Mouse (Mus musculus) forebrain, embryonic 15.5 days (tissue): ENCODE data around the gene Zgpat. TPM values are rescaled to one million over a fixed set of nuclear protein-coding genes. Genes with fewer than 3 reads are reported as not detected.

Experiments used
- ATAC-seq: fragments of 200-750 bp; cut with Nextera tagmentation; replicated peaks from 2 replicates; pipeline ENCODE4 v1.8.0; 2017; ENCODE audit warnings: mild to moderate bottlenecking, moderate TSS enrichment, moderate library complexity
- H3K27ac ChIP-seq: fragments of 300-500 bp; sonication (generic); replicated peaks from 2 replicates; pipeline ENCODE4 v1.5.1; 2015; ENCODE audit warnings: mild to moderate bottlenecking, inconsistent platforms
- H3K27me3 ChIP-seq: fragments of 300-500 bp; sonication (generic); 2 replicates; pipeline ENCODE4 v1.6.1; 2015; ENCODE audit warnings: inconsistent platforms
- H3K36me3 ChIP-seq: fragments of 300-500 bp; sonication (generic); 2 replicates; pipeline ENCODE4 v1.6.1; 2015; ENCODE audit warnings: mild to moderate bottlenecking, inconsistent platforms
- H3K4me1 ChIP-seq: fragments of 300-500 bp; sonication (generic); 2 replicates; pipeline ENCODE4 v1.6.1; 2015; ENCODE audit warnings: inconsistent platforms
- H3K4me2 ChIP-seq: fragments of 300-500 bp; sonication (generic); replicated peaks from 2 replicates; pipeline ENCODE4 v1.6.1; 2015; ENCODE audit warnings: mild to moderate bottlenecking, inconsistent platforms
- H3K4me3 ChIP-seq: fragments of 300-500 bp; sonication (generic); 2 replicates; pipeline ENCODE4 v1.5.1; 2015; ENCODE audit warnings: mild to moderate bottlenecking, inconsistent platforms
- H3K9ac ChIP-seq: fragments of 300-500 bp; sonication (generic); replicated peaks from 2 replicates; pipeline ENCODE4 v1.6.1; 2015; ENCODE audit warnings: mild to moderate bottlenecking, inconsistent platforms
- H3K9me3 ChIP-seq: fragments of 300-500 bp; sonication (generic); 2 replicates; pipeline ENCODE4 v1.6.1; 2016; ENCODE audit warnings: inconsistent platforms
- WGBS: fragments of 180-500 bp; shearing (Covaris S2); methylation state at CpG from one replicate; pipeline ENCODE4 v1.1.7; 2015; ENCODE audit warnings: mixed read lengths; 5-methylcytosine and 5-hydroxymethylcytosine counted together
- polyA plus RNA-seq: library from polyadenylated mRNA; unstranded; fragments of >200 nt; fragmentation: Nextera tagmentation; extraction: Ambion mirVana; gene quantifications from 2 replicates; pipeline ENCODE4 v1.2.1, GENCODE M21; 2015

Gene Zgpat
- polyA plus RNA-seq, 1 experiment from 2014 or later = 82.1 TPM

DNA sequence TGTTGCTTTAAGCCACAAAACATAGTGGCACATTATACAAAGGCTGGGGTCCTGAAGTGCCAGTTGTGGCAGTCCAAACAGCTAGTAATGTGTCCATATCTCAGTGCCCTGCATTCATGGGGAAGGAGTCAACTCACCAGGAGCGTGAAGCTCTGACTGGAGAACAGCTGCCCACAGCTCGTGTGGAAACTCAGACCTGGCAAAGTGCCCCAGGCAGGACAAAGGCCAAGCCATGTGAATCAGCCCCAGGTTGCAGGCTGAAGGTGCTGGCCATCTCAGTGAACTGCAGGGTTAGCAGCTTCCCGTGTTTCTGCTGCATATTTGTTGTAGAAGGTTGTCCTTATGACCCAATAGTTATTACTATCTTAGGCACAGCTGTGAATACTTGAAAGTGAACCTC is 51.2 kb downstream of the Zgpat start:
- no peak for ATAC-seq
- no peak overlapping the region for H3K4me2 ChIP-seq
- H3K4me3 ChIP-seq = no peak overlapping the region
- H3K27me3 ChIP-seq = no peaks in the 10 kb centered on the region
- no peaks in the 10 kb centered on the region for H3K36me3 ChIP-seq
- H3K9me3 ChIP-seq = no peaks in the 10 kb centered on the region
- H3K4me1 ChIP-seq = peaks cover 5% of the 10 kb centered on the region; the same call in 1 of the 2 replicates
- no peak overlapping the region for H3K27ac ChIP-seq
- 66% methylated on average over 3 of the region's 3 CpGs for WGBS
- H3K9ac ChIP-seq = no peak overlapping the region

DNA sequence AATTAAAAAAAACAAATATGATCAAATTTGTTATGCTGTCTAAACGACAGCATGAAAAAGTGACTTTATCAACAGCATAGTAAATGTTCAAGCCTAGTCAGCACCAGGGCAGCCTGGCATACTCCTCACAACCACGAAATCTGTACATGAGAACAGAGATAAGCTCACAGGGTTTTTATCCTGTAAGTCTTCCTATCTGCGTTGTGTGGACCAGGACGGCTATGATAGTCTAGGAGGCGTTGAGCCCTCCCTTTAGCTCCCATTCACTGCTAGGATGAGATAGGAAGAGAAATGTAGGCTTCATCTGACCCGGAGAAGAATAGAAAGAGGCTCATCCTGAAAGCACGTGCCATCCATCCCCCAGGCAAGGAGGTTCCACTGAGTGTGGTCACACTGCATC is 54.6 kb downstream of the Zgpat start:
- WGBS = 87% methylated on average over 7 of the region's 7 CpGs
- no peak for ATAC-seq

DNA sequence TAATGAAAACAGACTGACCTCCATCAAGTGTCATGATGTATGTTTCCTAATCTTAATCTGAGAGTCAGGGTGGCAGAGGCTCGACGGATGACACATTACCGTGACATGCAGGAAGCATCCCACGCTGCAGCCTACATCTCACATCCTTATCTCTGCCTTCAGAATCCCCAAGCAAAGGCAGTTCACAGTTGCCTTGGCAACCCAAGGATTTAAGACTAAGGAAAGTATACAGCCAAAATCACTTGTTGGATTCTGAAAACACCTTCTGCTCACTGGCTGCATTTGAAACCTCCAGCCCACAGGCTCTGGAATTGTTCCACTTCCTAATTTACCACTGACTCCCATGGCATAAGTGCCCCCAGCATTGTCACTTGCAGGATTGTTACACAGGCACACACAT is 55.7 kb downstream of the Zgpat start:
- Histone ChIP-seq H3K9me3 (no peaks in the 10 kb centered on the region), H3K9ac (no peak overlapping the region), H3K4me2 (no peak overlapping the region), H3K4me1 (peaks cover 5% of the 10 kb centered on the region; the same call in 1 of the 2 replicates), H3K4me3 (no peak overlapping the region), H3K36me3 (peaks cover 4% of the 10 kb centered on the region), H3K27me3 (no peaks in the 10 kb centered on the region), H3K27ac (no peak overlapping the region)
- no peak for ATAC-seq
- 79% methylated on average over 4 of the region's 4 CpGs for WGBS

More for the DNA sequence above, 54.6 kb downstream of the Zgpat start:
- peaks cover 4% of the 10 kb centered on the region for H3K36me3 ChIP-seq
- no peaks in the 10 kb centered on the region for H3K9me3 ChIP-seq
- no peak overlapping the region for H3K9ac ChIP-seq
- no peak overlapping the region for H3K4me2 ChIP-seq
- no peak overlapping the region for H3K27ac ChIP-seq
- H3K4me1 ChIP-seq = peaks cover 5% of the 10 kb centered on the region; the same call in 1 of the 2 replicates
- H3K27me3 ChIP-seq = no peaks in the 10 kb centered on the region
- no peak overlapping the region for H3K4me3 ChIP-seq

DNA sequence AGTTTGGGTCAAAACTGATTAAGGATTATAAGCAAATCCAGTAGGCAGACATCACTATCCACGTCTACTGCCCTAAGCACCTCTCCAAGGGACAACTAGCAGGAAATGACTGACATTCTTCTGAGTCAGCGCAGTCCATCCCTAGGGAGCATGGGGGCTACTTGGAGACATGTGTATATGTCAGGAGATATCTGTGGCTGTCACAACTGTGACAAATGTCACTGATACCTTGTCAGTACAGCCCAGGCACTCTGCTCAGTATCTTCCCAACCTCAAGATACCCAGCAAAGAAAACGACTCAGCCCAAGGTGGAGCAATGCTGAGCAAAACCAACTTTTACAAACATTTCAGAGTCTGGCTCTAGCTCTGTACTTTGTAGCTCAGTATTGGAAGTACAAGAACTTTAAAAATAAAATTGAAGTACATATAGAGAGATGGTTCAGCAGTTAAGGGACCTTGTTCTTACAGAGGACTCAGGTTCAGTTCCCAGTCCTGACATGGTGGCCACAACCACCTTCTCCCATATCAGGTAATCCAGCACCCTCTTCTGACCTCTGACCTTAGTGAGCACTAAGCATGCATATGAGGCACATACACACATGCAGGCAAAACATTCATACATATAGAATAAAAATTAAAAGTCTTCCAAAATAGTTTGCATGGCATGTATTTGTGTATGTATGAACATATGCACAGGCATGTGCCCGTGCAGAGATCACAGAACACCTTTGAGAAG is 56.3 kb downstream of the Zgpat start:
- Histone ChIP-seq H3K9me3 (no peaks in the 10 kb centered on the region), H3K36me3 (peaks cover 4% of the 10 kb centered on the region), H3K4me1 (peaks cover 5% of the 10 kb centered on the region; the same call in 1 of the 2 replicates), H3K4me2 (no peak overlapping the region), H3K27me3 (no peaks in the 10 kb centered on the region), H3K27ac (no peak overlapping the region), H3K4me3 (no peak overlapping the region), H3K9ac (no peak overlapping the region)
- 86% methylated on average over 4 of the region's 4 CpGs for WGBS
- no peak for ATAC-seq

DNA sequence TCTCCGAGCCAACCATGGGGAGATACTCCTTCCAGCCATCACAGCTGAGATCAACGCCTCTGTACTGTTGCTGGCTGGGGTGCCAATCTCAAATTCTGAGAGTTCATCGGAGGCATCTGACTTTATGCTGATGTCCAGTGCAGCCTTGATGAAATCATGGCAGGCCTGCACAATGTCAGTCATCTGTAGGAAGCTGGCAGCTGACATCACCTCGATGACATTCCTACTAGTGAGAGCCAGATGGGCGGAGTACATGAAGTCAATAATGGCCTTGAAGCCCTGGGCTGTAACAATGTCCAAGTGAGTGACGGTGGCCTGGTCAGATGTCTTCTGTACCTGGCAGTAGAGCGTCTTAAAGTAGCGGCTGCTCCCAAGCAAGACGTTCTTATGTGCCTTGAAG is 59.1 kb downstream of the Zgpat start:
- H3K9me3 ChIP-seq = no peaks in the 10 kb centered on the region
- H3K27me3 ChIP-seq = no peaks in the 10 kb centered on the region
- 95% methylated on average over 9 of the region's 9 CpGs for WGBS
- no peak for ATAC-seq
- H3K9ac ChIP-seq = no peak overlapping the region
- no peak overlapping the region for H3K4me2 ChIP-seq
- peaks cover 4% of the 10 kb centered on the region for H3K36me3 ChIP-seq
- H3K4me3 ChIP-seq = no peak overlapping the region
- H3K4me1 ChIP-seq = peaks cover 5% of the 10 kb centered on the region; the same call in 1 of the 2 replicates
- no peak overlapping the region for H3K27ac ChIP-seq

Other genes starting within 250 kb of the Zgpat start
- gene Kcnq2, start 229.6 kb upstream of the Zgpat start, polyA plus RNA-seq = 45.2 and 46.7 TPM in 2 replicates
- 5.8 and 6.3 TPM in 2 replicates for gene Eef1a2, start 207.9 kb upstream of the Zgpat start, polyA plus RNA-seq
- gene Ppdpf, start 177.7 kb upstream of the Zgpat start, polyA plus RNA-seq = 512 and 520 TPM in 2 replicates
- gene Ptk6, start 162.1 kb upstream of the Zgpat start, polyA plus RNA-seq = not detected in 2 replicates
- 0.06 TPM in 1 of 2 replicates, not detected in the other for gene Srms, start 151.7 kb upstream of the Zgpat start, polyA plus RNA-seq
- not detected in 2 replicates for gene Fndc11, start 144.9 kb upstream of the Zgpat start, polyA plus RNA-seq
- gene Helz2, start 122.9 kb upstream of the Zgpat start, polyA plus RNA-seq = 0.29 and 0.37 TPM in 2 replicates
- 20.2 and 20.3 TPM in 2 replicates for gene Gmeb2, start 76.9 kb upstream of the Zgpat start, polyA plus RNA-seq
- gene Stmn3, start 50.4 kb upstream of the Zgpat start, polyA plus RNA-seq = 960 and 986 TPM in 2 replicates
- gene Rtel1, start 45.2 kb upstream of the Zgpat start, polyA plus RNA-seq = 37.5 and 44.1 TPM in 2 replicates
- gene Arfrp1, start 476 bp downstream of the Zgpat start, polyA plus RNA-seq = 98.3 and 98.4 TPM in 2 replicates
- gene Lime1, start 15.2 kb downstream of the Zgpat start, polyA plus RNA-seq = 45.7 and 45.9 TPM in 2 replicates
- gene Zbtb46, start 94.5 kb downstream of the Zgpat start, polyA plus RNA-seq = 9.5 and 10.7 TPM in 2 replicates
- not detected in 2 replicates for gene Abhd16b, start 128.3 kb downstream of the Zgpat start, polyA plus RNA-seq
- 133 and 141 TPM in 2 replicates for gene Tpd52l2, start 132.2 kb downstream of the Zgpat start, polyA plus RNA-seq
- 199 and 209 TPM in 2 replicates for gene Dnajc5, start 155.6 kb downstream of the Zgpat start, polyA plus RNA-seq
- gene Uckl1, start 220.0 kb downstream of the Zgpat start, polyA plus RNA-seq = 61.0 and 63.8 TPM in 2 replicates
- gene Prpf6, start 226.9 kb downstream of the Zgpat start, polyA plus RNA-seq = 72.1 and 75.4 TPM in 2 replicates
- gene Zfp512b, start 227.9 kb downstream of the Zgpat start, polyA plus RNA-seq = 76.5 and 83.7 TPM in 2 replicates
- gene Samd10, start 234.3 kb downstream of the Zgpat start, polyA plus RNA-seq = 110 and 112 TPM in 2 replicates